Mouse (Mus musculus): ENCODE data around the gene Cd86.

Gene Cd86

GRCm38 (mm10) chr16:36596671-36597410, 69.0 kb downstream of the Cd86 start:
- DNase-seq, result peak; percentile 63

- no peak for DNase-seq
Observed at GRCm38 (mm10) chr16:36589898-36590297, 76.0 kb downstream of the Cd86 start.

GRCm38 (mm10) chr16:36587971-36588370, 77.9 kb downstream of the Cd86 start:
- DNase-seq, result no peak

GRCm38 (mm10) chr16:36582073-36582472, 83.8 kb downstream of the Cd86 start:
- DNase-seq, result no peak

GRCm38 (mm10) chr16:36571942-36572341, 93.9 kb downstream of the Cd86 start:
- no peak for DNase-seq

- DNase-seq, result no peak
Observed at GRCm38 (mm10) chr16:36561386-36562338, 104.2 kb downstream of the Cd86 start, which contains the start of gene Casr. Casr (minus strand) TSS chr16:36562141.

- DNase-seq, result no peak
Observed at GRCm38 (mm10) chr16:36559573-36559972, 106.3 kb downstream of the Cd86 start.

- DNase-seq, result no peak
Observed at GRCm38 (mm10) chr16:36555672-36556165, 110.2 kb downstream of the Cd86 start.

All from kidney, adult 11 months (tissue).